Comparison of ENCODE assay signal across 10 mouse cellular contexts in genomic region chr9:108506901-108507300, GRCm38 (mm10). TPM values are rescaled to one million over a fixed set of nuclear protein-coding genes. Genes with fewer than 3 reads are reported as not detected.
A peak's percentile ranks its signal among the peaks of the same experiment; 100 is the strongest.
DNase-seq lines count a peak whose midpoint lies in the region; ATAC-seq and TF ChIP-seq lines count a peak whose summit lies in the region.
"Had no signal": no experiment of that assay in that cellular context is flagged by ENCODE, and none has a peak within 500 bp of the region (broad histone marks: within the 10 kb centered on the region; RNA-seq: fewer than 3 reads in every experiment).

No protein-coding gene starts in this region.

- peak overlapping the region; percentile 79; the same call in 1 of the 2 replicates for H3K27ac ChIP-seq in lung, embryonic 14.5 days (ENCODE audit: low read depth)
- H3K27ac ChIP-seq in intestine, postnatal 0 days (ENCODE audit: low read depth, low read length) = peak overlapping the region; percentile 85
- H3K27ac ChIP-seq in neural tube, embryonic 14.5 days (ENCODE audit: low read depth, low read length) = no peak overlapping the region

- peak overlapping the region; percentile 72 for H3K4me3 ChIP-seq in lung, embryonic 14.5 days (ENCODE audit: low read depth, low read length)
- H3K4me3 ChIP-seq in intestine, postnatal 0 days (ENCODE audit: low read depth, low read length) = peak overlapping the region; percentile 61; the same call in 1 of the 2 replicates
- H3K4me3 ChIP-seq in neural tube, embryonic 14.5 days (ENCODE audit: low read depth, low read length) = peak overlapping the region; percentile 61; the same call in 1 of the 2 replicates

- H3K4me1 ChIP-seq in lung, embryonic 14.5 days (ENCODE audit: insufficient read depth) = 0 out of 2 replicates have a peak, but pooled peaks cover 4% of the 10 kb centered on the region
- 0 out of 2 replicates have a peak, but pooled peaks cover 6% of the 10 kb centered on the region for H3K4me1 ChIP-seq in intestine, postnatal 0 days (replicated peaks; ENCODE audit: control insufficient read depth, insufficient read depth, low read length)
- peaks cover 11% of the 10 kb centered on the region for H3K4me1 ChIP-seq in neural tube, embryonic 14.5 days (ENCODE audit: control insufficient read depth, insufficient read depth, low read length)

- WGBS in lung, embryonic 14.5 days = 88% methylated on average over 7 of the region's 7 CpGs
- 83% methylated on average over 7 of the region's 7 CpGs for WGBS in intestine, postnatal 0 days
- WGBS in neural tube, embryonic 14.5 days = 93% methylated on average over 7 of the region's 7 CpGs

- H3K27me3 ChIP-seq in lung, embryonic 14.5 days (ENCODE audit: insufficient read depth, low read length) = no peaks in the 10 kb centered on the region
- no peaks in the 10 kb centered on the region for H3K27me3 ChIP-seq in intestine, postnatal 0 days (replicated peaks; ENCODE audit: control insufficient read depth, insufficient read depth, low read length)
- no peaks in the 10 kb centered on the region for H3K27me3 ChIP-seq in neural tube, embryonic 14.5 days (ENCODE audit: control insufficient read depth, insufficient read depth, low read length)

- no peak for ATAC-seq in lung, embryonic 14.5 days (ENCODE audit: insufficient read depth)
- no peak for ATAC-seq in intestine, postnatal 0 days
- no peak for ATAC-seq in neural tube, embryonic 14.5 days (ENCODE audit: low read depth)

- peaks cover 46% of the 10 kb centered on the region for H3K36me3 ChIP-seq in lung, embryonic 14.5 days (ENCODE audit: insufficient read depth)
- H3K36me3 ChIP-seq in intestine, postnatal 0 days (ENCODE audit: control insufficient read depth, insufficient read depth) = peaks cover 33% of the 10 kb centered on the region
- peaks cover 16% of the 10 kb centered on the region; the same call in 1 of the 2 replicates for H3K36me3 ChIP-seq in neural tube, embryonic 14.5 days (ENCODE audit: control insufficient read depth, insufficient read depth, low read length)

- H3K9me3 ChIP-seq in lung, embryonic 14.5 days (ENCODE audit: low read depth, low read length) = no peaks in the 10 kb centered on the region
- H3K9me3 ChIP-seq in intestine, postnatal 0 days (ENCODE audit: control insufficient read depth) = no peaks in the 10 kb centered on the region
- no peaks in the 10 kb centered on the region for H3K9me3 ChIP-seq in neural tube, embryonic 14.5 days (ENCODE audit: control insufficient read depth, low read length)

- peak; percentile 3 for DNase-seq in adrenal gland, adult 2 months
- no peak for DNase-seq in adrenal gland, postnatal 25 days
- DNase-seq in lung, embryonic 14.5 days = no peak
- no peak for DNase-seq in lung, postnatal 36 days
- no peak for DNase-seq in embryo, embryonic 11 days
- no peak for DNase-seq in cerebellum, adult 8-10 months
- DNase-seq: cerebellum, adult 9-11 months had no signal

- peak overlapping the region; percentile 92 for H3K4me2 ChIP-seq in lung, embryonic 14.5 days
- H3K4me2 ChIP-seq in intestine, postnatal 0 days (replicated peaks; ENCODE audit: low read depth) = peak overlapping the region; percentile 87
- peak overlapping the region; percentile 84 for H3K4me2 ChIP-seq in neural tube, embryonic 14.5 days (ENCODE audit: low read depth, low read length)

- TF ChIP-seq CTCF in lung, embryonic 14.5 days (IDR thresholded peaks at IDR 0.05; ENCODE audit: low read depth) = no peak
- TF ChIP-seq CTCF in intestine, postnatal 0 days (IDR thresholded peaks at IDR 0.05; ENCODE audit: low read depth) = no peak

- H3K9ac ChIP-seq in lung, embryonic 14.5 days = peak overlapping the region; percentile 71; the same call in 1 of the 2 replicates
- no peak overlapping the region for H3K9ac ChIP-seq in intestine, postnatal 0 days (ENCODE audit: low read depth, low read length)
- no peak overlapping the region for H3K9ac ChIP-seq in neural tube, embryonic 14.5 days (replicated peaks; ENCODE audit: low read depth, low read length)

RNA-seq across cellular contexts. Expression of gene Qars, which starts 0.6 kb away (rescaled TPM):
- total RNA-seq in adrenal gland, adult 2 months (2021) = 100 to 1,000 TPM; 186 to 192 TPM
- polyA plus RNA-seq in adrenal gland, adult 2 months (2012; rRNA removed) = 173 and 186 TPM in 2 replicates
- 221 and 259 TPM in 2 replicates for total RNA-seq in adrenal gland, postnatal 25 days (2021)
- 97.1 and 97.7 TPM in 2 replicates for polyA plus RNA-seq in lung, embryonic 14.5 days (2014; fragmentation: Nextera tagmentation; extraction: Ambion mirVana)
- polyA plus RNA-seq in intestine, postnatal 0 days (2015; fragmentation: Nextera tagmentation; extraction: Ambion mirVana) = 66.4 and 74.7 TPM in 2 replicates
- 69.3 and 75.6 TPM in 2 replicates for polyA plus RNA-seq in neural tube, embryonic 14.5 days (2014; fragmentation: Nextera tagmentation; extraction: Ambion mirVana)

RNA-seq across cellular contexts. Expression of gene Qrich1, which starts 9.7 kb away (rescaled TPM):
- total RNA-seq in adrenal gland, adult 2 months (2021) = 100 to 1,000 TPM; 105 to 126 TPM
- 119 and 129 TPM in 2 replicates for polyA plus RNA-seq in adrenal gland, adult 2 months (2012; rRNA removed)
- 126 and 144 TPM in 2 replicates for total RNA-seq in adrenal gland, postnatal 25 days (2021)
- 139 and 145 TPM in 2 replicates for polyA plus RNA-seq in lung, embryonic 14.5 days (2014; fragmentation: Nextera tagmentation; extraction: Ambion mirVana)
- 46.8 and 48.7 TPM in 2 replicates for polyA plus RNA-seq in intestine, postnatal 0 days (2015; fragmentation: Nextera tagmentation; extraction: Ambion mirVana)
- 122 and 138 TPM in 2 replicates for polyA plus RNA-seq in neural tube, embryonic 14.5 days (2014; fragmentation: Nextera tagmentation; extraction: Ambion mirVana)

RNA-seq across cellular contexts. Expression of gene Usp19, which starts 16.5 kb away (rescaled TPM):
- 100 to 1,000 TPM; 172 to 248 TPM for total RNA-seq in adrenal gland, adult 2 months (2021)
- polyA plus RNA-seq in adrenal gland, adult 2 months (2012; rRNA removed) = 221 and 261 TPM in 2 replicates
- total RNA-seq in adrenal gland, postnatal 25 days (2021) = 292 and 314 TPM in 2 replicates
- polyA plus RNA-seq in lung, embryonic 14.5 days (2014; fragmentation: Nextera tagmentation; extraction: Ambion mirVana) = 56.9 and 63.3 TPM in 2 replicates
- polyA plus RNA-seq in intestine, postnatal 0 days (2015; fragmentation: Nextera tagmentation; extraction: Ambion mirVana) = 17.2 and 17.6 TPM in 2 replicates
- polyA plus RNA-seq in neural tube, embryonic 14.5 days (2014; fragmentation: Nextera tagmentation; extraction: Ambion mirVana) = 66.1 and 73.0 TPM in 2 replicates

RNA-seq across cellular contexts. Expression of gene Lamb2, which starts 27.4 kb away (rescaled TPM):
- 100 to 1,000 TPM in 1 of 2 experiments, 10 to 100 TPM in 1; 94.0 to 107 TPM for total RNA-seq in adrenal gland, adult 2 months (2021)
- 136 and 150 TPM in 2 replicates for polyA plus RNA-seq in adrenal gland, adult 2 months (2012; rRNA removed)
- total RNA-seq in adrenal gland, postnatal 25 days (2021) = 114 and 134 TPM in 2 replicates
- polyA plus RNA-seq in lung, embryonic 14.5 days (2014; fragmentation: Nextera tagmentation; extraction: Ambion mirVana) = 47.9 and 48.6 TPM in 2 replicates
- polyA plus RNA-seq in intestine, postnatal 0 days (2015; fragmentation: Nextera tagmentation; extraction: Ambion mirVana) = 8.9 and 10.1 TPM in 2 replicates
- polyA plus RNA-seq in neural tube, embryonic 14.5 days (2014; fragmentation: Nextera tagmentation; extraction: Ambion mirVana) = 8.3 and 15.3 TPM in 2 replicates
- total RNA-seq: neutrophil, adult 5-6 weeks had no signal

RNA-seq across cellular contexts. Expression of gene Klhdc8b, which starts 45.5 kb away (rescaled TPM):
- 10 to 100 TPM; 19.4 to 24.5 TPM for total RNA-seq in adrenal gland, adult 2 months (2021)
- 73.1 and 81.9 TPM in 2 replicates for polyA plus RNA-seq in adrenal gland, adult 2 months (2012; rRNA removed)
- 33.2 and 38.8 TPM in 2 replicates for total RNA-seq in adrenal gland, postnatal 25 days (2021)
- polyA plus RNA-seq in lung, embryonic 14.5 days (2014; fragmentation: Nextera tagmentation; extraction: Ambion mirVana) = 46.4 and 46.7 TPM in 2 replicates
- 24.2 and 24.8 TPM in 2 replicates for polyA plus RNA-seq in intestine, postnatal 0 days (2015; fragmentation: Nextera tagmentation; extraction: Ambion mirVana)
- polyA plus RNA-seq in neural tube, embryonic 14.5 days (2014; fragmentation: Nextera tagmentation; extraction: Ambion mirVana) = 49.8 and 63.3 TPM in 2 replicates
